Mouse (Mus musculus) hindbrain, embryonic 16.5 days (tissue): ENCODE measurements around the gene Bhlha9. TPM values are rescaled to one million over a fixed set of nuclear protein-coding genes. Genes with fewer than 3 reads are reported as not detected.
A peak's percentile ranks its signal among the peaks of the same experiment; 100 is the strongest.

Experiments
- ATAC-seq: fragments of 200-750 bp; cut with Nextera tagmentation; 2 replicates; pipeline ENCODE4 v1.8.0; 2017; ENCODE audit warnings: moderate TSS enrichment, moderate library complexity
- H3K27ac ChIP-seq: fragments of 300-500 bp; sonication (generic); 2 replicates; pipeline ENCODE4 v1.5.1; 2014; ENCODE audit warnings: low read depth, mild to moderate bottlenecking, control low read depth, low read length, moderate library complexity
- H3K27me3 ChIP-seq: fragments of 300-500 bp; sonication (generic); replicated peaks from 2 replicates; pipeline ENCODE4 v1.6.1; 2014; ENCODE audit warnings: low read length; ENCODE audit not compliant: control insufficient read depth, insufficient read depth
- H3K36me3 ChIP-seq: fragments of 300-500 bp; sonication (generic); 2 replicates; pipeline ENCODE4 v1.6.1; 2014; ENCODE audit warnings: mild to moderate bottlenecking, low read length, moderate library complexity, mixed read lengths; ENCODE audit not compliant: control insufficient read depth, insufficient read depth
- H3K4me1 ChIP-seq: fragments of 300-500 bp; sonication (generic); 2 replicates; pipeline ENCODE4 v1.6.1; 2014; ENCODE audit warnings: low read depth, low read length; ENCODE audit not compliant: control insufficient read depth, insufficient read depth
- H3K4me2 ChIP-seq: fragments of 300-500 bp; sonication (generic); 2 replicates; pipeline ENCODE4 v1.6.1; 2014; ENCODE audit warnings: mild to moderate bottlenecking, low read length, control low read depth, moderate library complexity
- H3K4me3 ChIP-seq: fragments of 300-500 bp; sonication (generic); 2 replicates; pipeline ENCODE4 v1.5.1; 2014; ENCODE audit warnings: mild to moderate bottlenecking, low read length, control low read depth, moderate library complexity
- H3K9ac ChIP-seq: fragments of 300-500 bp; sonication (generic); 2 replicates; pipeline ENCODE4 v1.6.1; 2014; ENCODE audit warnings: low read depth, mild to moderate bottlenecking, control low read depth, low read length, moderate library complexity
- H3K9me3 ChIP-seq: fragments of 300-500 bp; sonication (generic); 2 replicates; pipeline ENCODE4 v1.6.1; 2014; ENCODE audit warnings: mild to moderate bottlenecking, low read length, moderate library complexity; ENCODE audit not compliant: control insufficient read depth
- WGBS: fragments of 180-500 bp; shearing (Covaris S2); extraction: QIAGEN DNeasy Blood & Tissue Kit; methylation state at CpG from one replicate; pipeline ENCODE4 v1.1.7; 2014; 5-methylcytosine and 5-hydroxymethylcytosine counted together
- polyA plus RNA-seq: library from polyadenylated mRNA; unstranded; fragments of >200 nt; fragmentation: Nextera tagmentation; extraction: Ambion mirVana; gene quantifications from 2 replicates; pipeline ENCODE4 v1.2.1, GENCODE M21; 2015

The Bhlha9 gene
- 2.6 and 2.7 TPM in 2 replicates for polyA plus RNA-seq

DNA sequence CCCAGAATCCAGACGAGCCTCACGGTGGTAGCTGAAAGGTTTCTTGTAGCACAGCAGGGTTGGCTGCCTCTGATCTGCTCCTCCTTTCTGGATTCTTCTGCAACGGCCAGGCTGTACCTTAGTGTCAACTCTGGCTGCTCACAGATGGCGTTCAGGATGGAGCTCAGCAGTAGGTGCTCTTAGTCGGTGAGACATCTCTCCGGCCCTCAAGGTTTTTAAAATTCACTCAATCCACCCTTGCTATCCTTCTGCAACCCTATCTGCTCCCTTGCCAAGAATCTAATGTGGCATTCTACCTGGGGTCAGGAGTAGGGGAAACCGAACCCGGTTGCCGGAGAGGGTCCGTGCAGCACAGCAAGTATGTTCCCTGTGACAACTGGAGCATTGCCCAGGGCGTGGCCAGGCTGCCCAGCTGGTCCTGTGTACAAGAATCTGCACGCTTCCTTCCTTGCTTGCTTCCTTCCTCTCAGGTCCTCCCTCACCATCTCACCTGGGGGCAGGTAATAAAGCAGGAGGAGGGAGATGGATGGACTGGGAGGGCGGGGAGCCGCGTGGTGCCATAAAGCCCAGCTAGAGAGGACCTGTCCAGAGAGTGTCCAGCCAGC, at the start of gene Bhlha9:
TSS of gene Bhlha9 (plus strand) at position 600 of the 605 bp plus-strand sequence.
- Histone ChIP-seq H3K27ac (no peak within 1 kb of the TSS; the same call in 1 of the 2 replicates), H3K4me2 (peak within 1 kb of the TSS; percentile 86), H3K4me1 (peaks cover 11% of the 10 kb centered on the region), H3K4me3 (peak within 1 kb of the TSS; percentile 46), H3K9me3 (no peaks in the 10 kb centered on the region), H3K27me3 (peaks cover 25% of the 10 kb centered on the region), H3K9ac (peak within 1 kb of the TSS; percentile 78), H3K36me3 (no peaks in the 10 kb centered on the region)
- no peak for ATAC-seq
- WGBS, result 53% methylated on average over 15 of the region's 15 CpGs

DNA sequence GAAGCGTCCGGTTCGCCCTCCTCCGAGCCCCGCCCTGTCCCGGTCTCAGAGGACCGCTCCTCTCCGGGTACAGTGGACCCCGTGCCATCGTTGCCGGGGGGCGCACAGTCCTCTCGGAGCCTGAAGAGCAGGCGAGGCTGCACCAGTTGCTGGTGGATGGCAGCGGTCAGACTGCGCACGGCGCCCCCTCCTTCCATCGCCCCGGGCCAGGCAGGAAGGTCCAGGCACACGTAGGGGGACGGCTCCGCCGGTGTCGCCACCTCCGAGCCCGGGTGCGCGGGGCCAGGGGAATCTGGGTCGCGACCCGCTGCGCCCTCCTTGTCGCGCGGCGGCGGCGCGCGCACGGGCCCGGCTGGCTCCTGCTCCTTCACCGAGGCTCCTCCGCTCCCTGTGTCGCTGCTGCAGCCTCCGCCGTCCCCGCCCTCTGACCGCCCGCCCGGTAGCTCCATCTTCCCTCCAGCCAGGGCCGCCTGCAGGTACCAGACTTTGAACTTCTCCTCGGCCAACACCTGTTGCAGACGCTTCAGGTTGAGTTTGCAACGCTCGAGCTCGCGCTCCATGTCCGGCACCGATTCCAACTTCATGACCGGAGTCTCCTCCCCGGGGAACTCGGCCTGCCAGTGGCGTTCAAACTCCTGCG, 49.6 kb upstream of the Bhlha9 start:
- Histone ChIP-seq H3K27me3 (peaks cover 6% of the 10 kb centered on the region), H3K4me1 (peaks cover 19% of the 10 kb centered on the region), H3K36me3 (no peaks in the 10 kb centered on the region), H3K9me3 (no peaks in the 10 kb centered on the region), H3K4me3 (peak overlapping the region; percentile 62), H3K27ac (no peak overlapping the region; the same call in 1 of the 2 replicates), H3K9ac (peak overlapping the region; percentile 76), H3K4me2 (peak overlapping the region; percentile 100)
- under 1% methylated on average over 45 of the region's 66 CpGs for WGBS
- ATAC-seq, result peak; percentile 44; the same call in 1 of the 2 replicates

DNA sequence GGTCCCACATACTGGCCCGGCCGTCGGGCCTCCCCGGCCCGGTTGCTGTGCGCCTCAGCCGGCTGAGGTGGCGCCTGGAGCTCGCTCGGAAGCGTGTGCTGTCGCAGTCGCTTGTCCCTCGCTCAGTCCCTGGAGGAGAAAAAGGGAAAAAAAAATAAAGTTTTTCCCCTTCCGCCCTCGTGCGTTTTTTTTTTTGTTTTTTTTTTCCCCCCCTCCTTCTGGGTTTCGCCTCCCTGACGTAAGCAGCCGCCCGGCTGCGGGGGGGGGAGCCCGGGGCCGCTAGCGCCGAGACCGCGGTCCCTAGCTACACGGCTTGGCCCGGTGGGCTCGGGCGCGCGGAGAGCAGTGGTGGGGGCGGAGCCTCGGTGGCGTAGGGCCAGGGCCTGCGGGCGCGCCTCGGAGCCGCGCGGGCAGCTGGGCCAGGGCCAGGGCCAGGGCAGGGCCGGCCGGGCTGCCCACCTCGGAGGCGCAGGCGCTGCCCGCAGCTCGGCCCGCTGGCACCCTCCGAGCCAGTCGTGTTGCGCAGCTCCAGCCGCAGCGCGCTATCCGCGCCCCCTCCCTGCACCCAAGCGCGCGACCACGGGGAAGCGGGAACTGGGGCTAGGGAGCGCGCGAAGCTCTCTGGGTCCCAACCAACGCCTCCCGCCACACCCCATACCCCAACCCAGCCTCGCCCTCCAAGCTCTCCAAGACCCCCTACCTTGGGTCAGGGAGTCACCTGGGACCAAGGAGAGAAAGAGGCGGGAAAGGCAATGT, 48.9 kb upstream of the Bhlha9 start:
- Histone ChIP-seq H3K4me2 (peak overlapping the region; percentile 100), H3K9me3 (no peaks in the 10 kb centered on the region), H3K9ac (peak overlapping the region; percentile 76), H3K27me3 (peaks cover 6% of the 10 kb centered on the region), H3K4me1 (peaks cover 19% of the 10 kb centered on the region), H3K27ac (peak overlapping the region; percentile 14; the same call in 1 of the 2 replicates), H3K36me3 (no peaks in the 10 kb centered on the region), H3K4me3 (peak overlapping the region; percentile 62)
- peak; percentile 90 for ATAC-seq
- WGBS, result under 1% methylated on average over 53 of the region's 72 CpGs

DNA sequence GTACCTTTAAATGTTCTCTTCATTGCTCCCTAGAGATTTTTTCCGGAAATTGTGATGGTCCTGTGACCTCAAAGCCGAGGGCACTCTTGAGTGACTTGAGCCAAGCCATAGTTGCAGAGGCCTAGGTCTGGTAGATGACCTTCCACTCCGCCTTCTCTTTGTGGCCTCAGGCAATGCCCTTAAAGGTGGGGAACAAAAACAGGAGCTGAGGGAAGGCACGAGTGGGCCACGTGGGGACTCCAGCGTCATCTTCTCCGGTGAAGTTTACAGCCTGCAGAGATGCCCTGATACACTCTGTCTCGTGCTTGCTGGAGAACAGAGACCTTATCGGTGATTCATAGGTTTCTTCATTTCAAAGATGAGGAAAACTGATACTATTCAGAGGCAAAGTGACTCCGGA, 48.2 kb upstream of the Bhlha9 start:
- Histone ChIP-seq H3K4me3 (no peak overlapping the region), H3K9ac (no peak overlapping the region)

DNA sequence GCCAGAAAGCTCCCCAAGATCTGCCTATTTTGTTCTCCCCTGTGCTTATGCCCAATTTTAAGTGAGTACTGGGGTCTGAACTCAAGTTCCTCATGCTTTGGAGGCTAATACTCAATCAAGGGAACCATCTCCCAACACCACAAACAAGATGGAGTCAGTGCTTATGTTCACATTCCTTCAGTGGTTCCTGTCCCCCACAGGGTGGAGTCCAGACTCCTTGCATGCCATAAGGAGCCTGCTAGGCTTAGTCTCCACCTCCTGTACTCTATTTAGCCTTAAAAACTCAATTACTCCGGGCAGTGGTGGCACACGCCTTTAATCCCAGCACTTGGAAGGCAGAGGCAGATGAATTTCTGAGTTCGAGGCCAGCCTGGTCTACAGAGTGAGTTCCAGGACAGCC, 47.4 kb upstream of the Bhlha9 start:
- no peak overlapping the region for H3K27ac ChIP-seq
- ATAC-seq, result no peak
- WGBS, result 89% methylated on average over 3 of the region's 3 CpGs

More for the DNA sequence above, 48.2 kb upstream of the Bhlha9 start:
- H3K36me3 ChIP-seq, result no peaks in the 10 kb centered on the region
- no peaks in the 10 kb centered on the region for H3K9me3 ChIP-seq
- WGBS, result 54% methylated on average over 10 of the region's 10 CpGs
- no peak overlapping the region; the same call in 1 of the 2 replicates for H3K4me2 ChIP-seq
- H3K27ac ChIP-seq, result no peak overlapping the region
- peaks cover 6% of the 10 kb centered on the region for H3K27me3 ChIP-seq
- H3K4me1 ChIP-seq, result peaks cover 19% of the 10 kb centered on the region
- no peak for ATAC-seq

DNA sequence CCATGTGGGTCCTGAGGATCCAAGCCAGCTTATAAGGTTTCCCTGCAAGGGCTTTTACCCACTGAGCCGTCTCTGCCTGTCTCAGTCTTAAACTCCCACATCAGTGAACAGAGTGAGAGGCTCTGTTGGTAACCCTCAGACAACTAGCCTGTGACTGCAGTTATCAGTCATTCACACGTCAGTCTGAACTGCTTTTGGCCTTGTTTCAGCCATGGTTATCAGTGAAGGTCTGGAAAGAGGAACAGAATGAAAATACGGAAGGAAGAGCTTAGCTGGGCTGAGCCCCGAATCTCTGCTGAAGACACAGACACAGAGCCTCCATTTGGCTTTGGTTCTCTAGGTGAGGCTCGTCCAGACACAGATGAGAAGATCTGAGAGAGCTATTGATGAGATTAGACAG, 43.7 kb upstream of the Bhlha9 start:
- Histone ChIP-seq H3K9me3 (no peaks in the 10 kb centered on the region), H3K4me2 (no peak overlapping the region), H3K36me3 (no peaks in the 10 kb centered on the region), H3K27me3 (no peaks in the 10 kb centered on the region), H3K9ac (no peak overlapping the region), H3K4me3 (no peak overlapping the region), H3K4me1 (no peaks in the 10 kb centered on the region), H3K27ac (no peak overlapping the region)
- ATAC-seq, result no peak
- WGBS, result 76% methylated on average over 5 of the region's 5 CpGs

More for the DNA sequence above, 47.4 kb upstream of the Bhlha9 start:
- Histone ChIP-seq H3K4me3 (no peak overlapping the region), H3K4me2 (no peak overlapping the region), H3K9ac (no peak overlapping the region), H3K9me3 (no peaks in the 10 kb centered on the region), H3K27me3 (peaks cover 6% of the 10 kb centered on the region), H3K36me3 (no peaks in the 10 kb centered on the region), H3K4me1 (peaks cover 19% of the 10 kb centered on the region)

DNA sequence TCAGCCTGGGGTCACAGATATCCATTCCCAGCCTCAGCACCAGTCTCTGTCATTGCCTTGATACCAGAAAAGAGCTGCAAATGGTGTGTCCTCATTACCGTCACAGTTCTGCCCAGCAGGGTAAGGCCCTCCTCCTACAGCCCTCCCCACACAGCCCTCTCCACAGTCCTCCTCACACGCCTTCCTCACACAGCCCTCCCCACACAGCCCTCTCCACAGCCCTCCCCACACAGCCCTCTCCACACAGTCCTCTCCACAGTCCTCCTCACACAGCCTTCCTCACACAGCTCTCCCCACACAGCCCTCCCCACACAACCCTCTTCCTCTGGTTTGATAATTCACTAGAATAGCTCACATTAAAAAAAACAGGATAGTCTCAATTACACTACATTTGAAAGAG, 42.2 kb upstream of the Bhlha9 start:
- no peaks in the 10 kb centered on the region for H3K9me3 ChIP-seq
- H3K27me3 ChIP-seq, result no peaks in the 10 kb centered on the region
- H3K4me3 ChIP-seq, result no peak overlapping the region
- H3K4me1 ChIP-seq, result no peaks in the 10 kb centered on the region
- H3K9ac ChIP-seq, result no peak overlapping the region
- H3K4me2 ChIP-seq, result no peak overlapping the region
- no peaks in the 10 kb centered on the region for H3K36me3 ChIP-seq
- WGBS, result 34% methylated on average over 2 of the region's 2 CpGs
- no peak for ATAC-seq
- no peak overlapping the region for H3K27ac ChIP-seq

DNA sequence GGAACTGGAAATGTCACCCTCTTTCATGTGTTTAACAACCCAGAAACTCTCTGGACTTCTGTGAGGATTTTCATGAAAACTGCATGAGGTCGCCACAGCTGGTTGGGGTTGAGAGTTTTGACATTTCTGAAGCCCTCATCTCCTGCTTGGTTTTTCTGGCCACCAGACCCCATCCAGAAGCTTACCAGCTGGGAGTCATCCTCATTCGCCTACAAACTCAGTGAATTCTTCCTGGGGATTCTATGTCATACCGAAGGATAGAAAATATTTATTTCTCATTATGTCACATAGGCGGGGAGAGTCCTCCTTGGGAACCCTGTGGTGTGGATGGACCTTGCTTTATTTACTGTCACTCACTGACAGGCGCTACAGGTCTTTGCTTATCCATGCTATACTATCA, 41.8 kb upstream of the Bhlha9 start:
- no peak overlapping the region for H3K4me2 ChIP-seq
- H3K27ac ChIP-seq, result no peak overlapping the region
- 86% methylated on average over 5 of the region's 5 CpGs for WGBS
- H3K9ac ChIP-seq, result no peak overlapping the region
- H3K4me3 ChIP-seq, result no peak overlapping the region
- ATAC-seq, result no peak
- no peaks in the 10 kb centered on the region for H3K27me3 ChIP-seq
- H3K9me3 ChIP-seq, result no peaks in the 10 kb centered on the region
- H3K4me1 ChIP-seq, result no peaks in the 10 kb centered on the region
- no peaks in the 10 kb centered on the region for H3K36me3 ChIP-seq
